Mouse (Mus musculus) heart, postnatal 14 days (tissue): ENCODE results near the gene Jtb. TPM values are rescaled to one million over a fixed set of nuclear protein-coding genes. Genes with fewer than 3 reads are reported as not detected.

Experiments
- DNase-seq, 2 experiments: peaks; one replicate each; pipeline ENCODE4 v3.0.0; 2021 to 2022
- intact Hi-C: fragments of 180-260 bp; cut with DNase I; formaldehyde crosslinking; loops from one replicate; pipeline ENCODE4 v1.15.1; 2025
- long read RNA-seq, 2 experiments: library from polyadenylated mRNA; stranded (forward); transcript quantifications; one replicate each; pipeline ENCODE4 v2.0.0; 2021
- total RNA-seq, 2 experiments: library from RNA; stranded (reverse); gene quantifications; 2 replicates each; pipeline ENCODE4 v1.2.3; 2021

Gene Jtb
- total RNA-seq, result 10 to 100 TPM; 44.9 to 48.9 TPM
- long read RNA-seq, experiment 1, transcript Jtb-201 (5 exons, 1,101 nt), result major isoform, 80 of 91 reads
- long read RNA-seq, experiment 1, partial matches to known transcripts, result 3 of 91 reads
- long read RNA-seq, experiment 1, other reads (novel, unspliced or antisense), result 7 of 91 reads
- long read RNA-seq, experiment 2, transcript Jtb-201 (5 exons, 1,101 nt), result major isoform, 65 of 71 reads
- long read RNA-seq, experiment 2, partial matches to known transcripts, result 3 of 71 reads
- long read RNA-seq, experiment 2, other reads (novel, unspliced or antisense), result 3 of 71 reads

- intact Hi-C loops, result no loop called here
- peak; percentile 90 to 91 for DNase-seq
Measured at GRCm38 (mm10) chr3:90231507-90232333, at the start of gene Jtb. Gene Jtb (plus strand): TSS chr3:90231597.

- intact Hi-C loops, result no loop called here
- DNase-seq, result peak; percentile 9 to 21
Measured at GRCm38 (mm10) chr3:90183581-90183980, 47.8 kb upstream of the Jtb start.

GRCm38 (mm10) chr3:90190859-90191510 lies 40.4 kb upstream of the Jtb start:
- no peak for DNase-seq
- intact Hi-C loops, result no loop called here

GRCm38 (mm10) chr3:90194759-90195158 lies 36.6 kb upstream of the Jtb start:
- intact Hi-C loops, result no loop called here
- DNase-seq, result no peak

GRCm38 (mm10) chr3:90195644-90196043 lies 35.8 kb upstream of the Jtb start:
- intact Hi-C loops, result no loop called here

GRCm38 (mm10) chr3:90197548-90197947 lies 33.8 kb upstream of the Jtb start:
- DNase-seq, result no peak
- intact Hi-C loops, result no loop called here

More at GRCm38 (mm10) chr3:90195644-90196043, 35.8 kb upstream of the Jtb start:
- DNase-seq, result no peak

GRCm38 (mm10) chr3:90202884-90203283 lies 28.5 kb upstream of the Jtb start:
- intact Hi-C loops, result no loop called here
- DNase-seq, result no peak

GRCm38 (mm10) chr3:90203619-90204018 lies 27.8 kb upstream of the Jtb start:
- intact Hi-C loops, result no loop called here
- DNase-seq, result no peak

GRCm38 (mm10) chr3:90204582-90204981 lies 26.8 kb upstream of the Jtb start:
- intact Hi-C loops, result no loop called here
- DNase-seq, result no peak

GRCm38 (mm10) chr3:90208662-90209061 lies 22.7 kb upstream of the Jtb start:
- no peak for DNase-seq
- intact Hi-C loops, result no loop called here

- no peak for DNase-seq
- intact Hi-C loops, result loop anchor here (5.0 kb wide), 1 partner anchor 128 kb away; no protein-coding TSS in a partner anchor
Measured at GRCm38 (mm10) chr3:90209908-90210566, 21.4 kb upstream of the Jtb start.

- intact Hi-C loops, result loop anchor here (5.0 kb wide), 1 partner anchor 129 kb away; no protein-coding TSS in a partner anchor
- DNase-seq, result no peak
Measured at GRCm38 (mm10) chr3:90211475-90212398, 19.7 kb upstream of the Jtb start.

GRCm38 (mm10) chr3:90212723-90213122 lies 18.7 kb upstream of the Jtb start:
- intact Hi-C loops, result loop anchor here (5.0 kb wide), 1 partner anchor 130 kb away; no protein-coding TSS in a partner anchor
- DNase-seq, result no peak

GRCm38 (mm10) chr3:90213377-90213866 lies 18.0 kb upstream of the Jtb start, which contains the start of the genes Rps27 and Rab13:
Gene Rps27 (minus strand): TSS chr3:90213651.
Gene Rab13 (plus strand): TSS chr3:90213695.
- intact Hi-C loops, result loop anchor here (5.0 kb wide), 1 partner anchor 131 kb away; no protein-coding TSS in a partner anchor

GRCm38 (mm10) chr3:90213956-90214684 lies 17.3 kb upstream of the Jtb start:
- DNase-seq, result no peak
- intact Hi-C loops, result loop anchor here (5.0 kb wide), 1 partner anchor 132 kb away; no protein-coding TSS in a partner anchor

More at GRCm38 (mm10) chr3:90213377-90213866, 18.0 kb upstream of the Jtb start, which contains the start of the genes Rps27 and Rab13:
- peak; percentile 79 to 87 for DNase-seq

GRCm38 (mm10) chr3:90215825-90216380 lies 15.5 kb upstream of the Jtb start:
- intact Hi-C loops, result no loop called here
- no peak for DNase-seq

- intact Hi-C loops, result loop anchor here (1.0 to 2.0 kb wide), 2 partner anchors 29 to 153 kb away; partner anchors contain the start of gene Slc39a1
- peak; percentile 42 to 57 for DNase-seq
Measured at GRCm38 (mm10) chr3:90220088-90220487, 11.3 kb upstream of the Jtb start.
